Mouse (Mus musculus) induced T-regulatory cell, adult 2 months (primary cell): ENCODE measurements around the gene Rasgef1a.
A peak's percentile ranks its signal among the peaks of the same experiment; 100 is the strongest.

Experiments used
- DNase-seq: peaks from one replicate; pipeline ENCODE4 v3.0.0-alpha.2; 2012; ENCODE audit warnings: low read depth

Rasgef1a gene

DNA sequence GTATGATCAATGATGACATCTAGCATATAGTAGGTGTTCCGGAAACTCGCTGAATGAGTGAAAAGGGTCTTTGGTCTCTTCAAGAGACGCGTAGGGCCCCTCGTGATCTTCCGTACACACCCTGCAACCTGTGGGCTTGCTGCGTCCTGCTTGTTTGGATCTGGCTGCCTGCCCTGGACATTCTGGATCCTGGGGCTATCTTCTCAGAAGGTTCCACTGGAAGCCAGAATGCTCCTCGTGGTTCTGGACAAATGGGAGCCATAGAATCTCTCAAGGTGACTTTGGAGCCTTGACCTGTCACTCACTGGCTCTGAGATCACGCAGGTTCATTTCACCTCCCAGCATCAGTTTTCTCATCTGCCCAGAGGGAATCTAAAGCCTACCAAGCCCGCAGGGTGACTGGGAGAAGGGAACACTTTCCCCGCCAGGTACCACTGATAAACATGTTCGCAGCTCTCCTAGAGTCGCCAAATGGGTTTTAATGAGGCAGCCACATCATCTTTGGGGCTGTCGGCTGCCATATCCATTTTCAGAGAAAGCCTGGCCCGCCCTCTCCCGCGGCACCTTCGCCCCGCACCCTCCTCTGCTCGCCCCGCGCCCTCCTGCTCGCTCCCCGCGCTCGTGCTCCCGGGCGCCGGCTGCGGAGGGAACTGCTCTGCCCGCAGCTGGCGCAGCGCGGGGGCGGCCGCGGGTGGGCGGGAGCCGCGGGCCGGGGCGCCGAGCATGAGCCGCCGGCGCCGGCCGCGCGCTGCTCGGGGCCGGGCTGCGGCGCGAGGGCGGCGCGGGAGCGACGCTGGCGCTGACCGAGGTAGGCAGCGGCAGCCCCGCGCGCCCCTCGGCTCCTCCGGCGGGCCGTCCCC lies at the start of gene Rasgef1a:
TSS of gene Rasgef1a (plus strand) at position 683 of the 860 bp plus-strand sequence.
- no peak for DNase-seq

GRCm38 (mm10) chr6:117963201-117963600 lies 48.0 kb upstream of the Rasgef1a start:
- DNase-seq: peak; percentile 21

GRCm38 (mm10) chr6:117966729-117967128 lies 44.5 kb upstream of the Rasgef1a start:
- peak; percentile 31 for DNase-seq

GRCm38 (mm10) chr6:117987173-117987572 lies 24.1 kb upstream of the Rasgef1a start:
- DNase-seq: no peak

DNA sequence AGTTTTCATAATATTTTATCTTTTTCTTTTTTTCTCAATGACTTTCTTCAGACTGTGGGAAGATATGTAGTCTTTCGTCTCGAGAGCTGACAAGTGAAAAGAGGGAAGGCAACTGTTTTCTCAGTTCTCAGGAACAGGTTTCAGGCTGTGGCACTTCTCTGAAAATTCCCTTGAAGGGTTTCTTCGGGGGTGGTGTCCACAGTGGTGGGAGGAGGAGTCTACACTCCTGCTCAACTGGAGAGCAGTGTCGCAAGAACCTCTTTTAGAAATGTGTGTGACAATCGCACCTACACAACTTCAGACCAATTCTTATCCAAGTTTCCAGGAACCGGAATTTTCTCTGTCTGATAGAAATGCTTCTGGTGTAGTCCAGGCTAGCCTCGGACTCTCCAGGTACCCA lies 22.0 kb upstream of the Rasgef1a start:
- DNase-seq: no peak

- no peak for DNase-seq
Observed at GRCm38 (mm10) chr6:117990649-117991048, 20.6 kb upstream of the Rasgef1a start.

GRCm38 (mm10) chr6:117991297-117991696 lies 19.9 kb upstream of the Rasgef1a start:
- DNase-seq: no peak

- no peak for DNase-seq
Observed at GRCm38 (mm10) chr6:117991928-117992327, 19.3 kb upstream of the Rasgef1a start.

DNA sequence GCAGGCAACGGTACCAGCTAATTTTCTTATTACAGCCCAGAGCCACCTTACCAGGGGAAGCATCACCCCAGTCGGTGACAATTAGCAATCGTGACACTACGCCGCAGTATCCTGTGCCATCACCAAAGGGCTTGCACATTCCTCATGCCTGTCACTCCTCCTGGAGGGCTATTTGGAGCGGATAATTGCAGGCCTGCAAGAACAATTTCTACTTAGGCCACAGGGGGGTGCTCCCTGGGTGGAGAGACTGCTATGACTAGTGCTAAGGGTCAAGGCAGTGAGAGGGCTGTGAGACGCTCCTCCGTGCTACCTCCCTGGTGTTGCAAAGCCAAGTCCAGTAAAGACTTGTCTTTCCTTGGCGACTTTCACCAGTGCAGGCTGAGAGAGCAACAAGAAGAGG lies 16.1 kb upstream of the Rasgef1a start:
- DNase-seq: no peak

- DNase-seq: peak; percentile 27
Observed at GRCm38 (mm10) chr6:118001272-118001671, 10.0 kb upstream of the Rasgef1a start.

DNA sequence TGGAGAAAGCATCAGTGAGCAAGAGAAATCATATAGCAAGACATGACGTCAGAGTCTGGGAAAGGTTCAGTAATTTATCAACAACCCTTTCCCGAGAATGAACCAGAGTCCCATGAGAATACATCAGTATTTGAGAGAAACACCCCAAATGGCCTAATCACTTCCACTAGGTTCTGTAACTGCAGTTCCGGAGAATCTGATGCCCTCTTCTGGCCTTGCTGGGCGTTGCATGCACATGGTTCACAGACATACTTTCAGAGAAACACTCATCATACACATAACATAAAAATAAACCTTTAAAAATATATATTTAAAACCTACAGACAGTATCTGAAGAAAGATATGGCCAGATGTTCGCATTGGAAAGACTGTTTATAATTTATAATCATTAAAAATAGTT lies 3.9 kb upstream of the Rasgef1a start:
- peak; percentile 40 for DNase-seq

- no peak for DNase-seq
Observed at GRCm38 (mm10) chr6:118007843-118008539, 3.2 kb upstream of the Rasgef1a start.

- DNase-seq: no peak
Observed at GRCm38 (mm10) chr6:118010256-118010655, 982 bp upstream of the Rasgef1a start.

- DNase-seq: no peak
Observed at GRCm38 (mm10) chr6:118011616-118012316, 528 bp downstream of the Rasgef1a start.

DNA sequence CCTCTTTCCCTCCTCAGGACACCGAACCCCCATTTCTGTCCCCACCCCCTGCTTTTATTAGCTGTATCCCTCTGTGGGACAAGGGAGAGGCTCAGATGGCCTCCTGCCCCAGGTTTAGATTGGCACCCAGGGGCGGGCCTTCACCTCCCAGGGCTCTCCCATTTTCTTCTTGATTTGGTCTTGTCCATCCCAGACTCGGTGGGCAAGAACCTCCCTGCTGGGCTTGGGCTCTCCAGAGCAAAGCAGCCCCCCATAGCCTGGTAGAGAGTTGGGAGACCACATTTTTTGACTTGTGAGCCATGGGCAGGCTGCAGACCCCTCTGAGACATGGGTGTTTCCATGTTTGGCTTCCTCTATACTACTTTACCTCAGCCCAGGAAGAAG lies 1.1 kb downstream of the Rasgef1a start:
- DNase-seq: no peak

GRCm38 (mm10) chr6:118012987-118013866 lies 2.0 kb downstream of the Rasgef1a start:
- no peak for DNase-seq

GRCm38 (mm10) chr6:118014881-118015280 lies 3.6 kb downstream of the Rasgef1a start:
- DNase-seq: no peak

DNA sequence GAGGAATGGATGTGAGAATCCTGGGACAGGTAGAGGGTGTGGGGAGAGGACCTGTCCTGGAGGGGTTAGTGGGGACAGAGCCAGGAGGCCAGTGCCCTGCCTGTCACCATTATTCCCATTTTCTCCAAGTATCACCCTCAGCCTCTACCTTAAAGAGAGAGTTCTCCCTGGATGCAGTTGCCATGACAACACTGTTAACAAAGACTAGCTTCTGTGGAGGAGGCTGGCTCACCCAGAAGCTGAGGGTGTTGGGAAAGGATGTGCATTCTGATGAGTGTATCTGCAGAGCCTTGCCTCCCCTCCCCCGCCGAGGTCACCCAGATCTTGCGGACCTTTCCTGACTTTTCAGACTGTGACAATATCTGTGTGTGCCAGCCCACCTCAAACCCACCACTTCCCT lies 4.7 kb downstream of the Rasgef1a start:
- no peak for DNase-seq

DNA sequence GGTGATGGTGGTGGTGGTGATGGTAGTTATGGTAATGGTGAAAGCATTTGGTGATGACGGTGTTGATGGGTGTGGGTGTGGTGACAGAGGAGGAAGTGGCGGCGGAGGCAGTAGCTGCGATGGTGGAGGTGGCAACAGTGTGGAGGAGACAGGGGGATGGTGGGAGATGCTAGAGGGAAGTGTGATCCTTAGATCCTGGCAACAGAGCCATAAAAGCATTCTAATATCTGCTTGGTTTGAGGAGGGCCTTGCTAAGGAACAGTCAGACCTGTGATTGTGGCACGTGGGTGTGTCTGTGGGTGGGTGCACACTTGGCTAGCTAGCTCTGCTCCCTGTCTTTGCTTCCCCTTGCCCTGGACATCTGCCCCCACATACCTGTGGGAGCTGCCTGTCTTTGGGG lies 7.4 kb downstream of the Rasgef1a start:
- no peak for DNase-seq

DNA sequence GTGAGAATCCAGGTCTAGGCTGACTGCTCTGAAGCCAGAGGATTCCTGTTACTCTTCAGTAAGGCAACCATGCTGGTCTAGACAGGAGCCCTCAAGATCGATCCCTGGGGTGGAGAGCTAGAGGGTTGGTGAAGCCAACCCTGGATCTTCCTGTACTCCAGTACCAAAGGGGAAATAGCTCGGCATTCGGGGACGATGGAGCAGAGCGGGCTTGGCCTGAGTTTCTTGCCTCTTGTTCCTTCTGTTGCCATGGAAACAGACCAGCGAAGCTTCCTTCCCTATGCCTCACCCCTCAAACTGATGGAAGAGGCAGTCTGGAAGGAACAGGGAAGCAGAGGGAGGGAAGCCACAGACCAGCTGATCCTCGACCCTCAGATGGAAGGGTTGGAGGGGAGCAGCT lies 8.3 kb downstream of the Rasgef1a start:
- DNase-seq: no peak

- DNase-seq: no peak
Observed at GRCm38 (mm10) chr6:118022898-118023635, 11.8 kb downstream of the Rasgef1a start.
